Mouse (Mus musculus) liver, embryonic 14.5 days (tissue): ENCODE data around the gene Trim3. TPM values are rescaled to one million over a fixed set of nuclear protein-coding genes. Genes with fewer than 3 reads are reported as not detected.

ENCODE experiments used
- ATAC-seq: fragments of 200-750 bp; cut with Nextera tagmentation; 2 replicates; pipeline ENCODE4 v1.8.0; 2017; ENCODE audit warnings: moderate number of reproducible peaks, mild to moderate bottlenecking, moderate library complexity; ENCODE audit not compliant: insufficient read depth
- DNase-seq, 3 experiments: peaks; one replicate each; pipeline ENCODE4 v3.0.0-alpha.2; 2012 to 2013; ENCODE audit warnings: low read depth in 3 of 3, low spot score in 3 of 3
- H3K27ac ChIP-seq: fragments of 300-500 bp; sonication (generic); 2 replicates; pipeline ENCODE4 v1.5.1; 2014; ENCODE audit warnings: moderate library complexity, mild to moderate bottlenecking, control low read depth, inconsistent platforms
- H3K27me3 ChIP-seq: fragments of 300-500 bp; sonication (generic); 2 replicates; pipeline ENCODE4 v1.6.1; 2014; ENCODE audit warnings: mild to moderate bottlenecking, low read length, moderate library complexity; ENCODE audit not compliant: control insufficient read depth, insufficient read depth
- H3K36me3 ChIP-seq: fragments of 300-500 bp; sonication (generic); replicated peaks from 2 replicates; pipeline ENCODE4 v1.6.1; 2014; ENCODE audit warnings: low read depth; ENCODE audit not compliant: control insufficient read depth, insufficient read depth
- H3K4me1 ChIP-seq, 2 experiments: fragments of 200-500 bp in 1 of 2; fragments of 300-500 bp in 1 of 2; sonication (generic) in 1 of 2; replicated peaks; 2 replicates each; pipeline ENCODE4 v1.6.1; 2012 to 2014; ENCODE audit warnings: antibody characterized with exemption in 1 of 2, inconsistent platforms in 1 of 2, low read length in 1 of 2; ENCODE audit not compliant: control insufficient read depth in 2 of 2, insufficient read depth in 2 of 2
- H3K4me2 ChIP-seq: fragments of 300-500 bp; sonication (generic); 2 replicates; pipeline ENCODE4 v1.6.1; 2014; ENCODE audit warnings: low read depth, mild to moderate bottlenecking, control low read depth, moderate library complexity
- H3K4me3 ChIP-seq, 2 experiments: fragments of 200-500 bp in 1 of 2; fragments of 300-500 bp in 1 of 2; sonication (generic) in 1 of 2; 2 replicates each; pipeline ENCODE4 v1.5.1; 2012 to 2014; ENCODE audit warnings: low read depth in 2 of 2, low read length in 2 of 2, mild to moderate bottlenecking in 2 of 2, control low read depth in 1 of 2, inconsistent platforms in 1 of 2, moderate library complexity in 1 of 2; ENCODE audit not compliant: insufficient read depth in 1 of 2
- H3K9ac ChIP-seq: fragments of 300-500 bp; sonication (generic); replicated peaks from 2 replicates; pipeline ENCODE4 v1.6.1; 2014; ENCODE audit warnings: mild to moderate bottlenecking, control low read depth, moderate library complexity
- H3K9me3 ChIP-seq: fragments of 300-500 bp; sonication (generic); 2 replicates; pipeline ENCODE4 v1.6.1; 2016; ENCODE audit warnings: low read length, mixed read lengths; ENCODE audit not compliant: control insufficient read depth
- CTCF ChIP-seq: IDR thresholded peaks from 2 replicates; pipeline ENCODE4 v1.5.1; 2016; ENCODE audit warnings: antibody characterized with exemption, low read depth, control low read depth
- EP300 ChIP-seq: IDR thresholded peaks from 2 replicates; pipeline ENCODE4 v1.6.1; 2016; ENCODE audit warnings: antibody characterized with exemption, low read depth
- WGBS: fragments of 180-500 bp; shearing (Covaris S2); extraction: QIAGEN DNeasy Blood & Tissue Kit; methylation state at CpG from one replicate; pipeline ENCODE4 v1.1.7; 2014; ENCODE audit not compliant: insufficient replicate concordance; 5-methylcytosine and 5-hydroxymethylcytosine counted together
- polyA plus RNA-seq, 2 experiments: library from polyadenylated mRNA; depleted of rRNA in 1 of 2; stranded (reverse) in 1 of 2; unstranded in 1 of 2; fragments of >200 nt; fragmentation: Nextera tagmentation in 1 of 2; extraction: Ambion mirVana in 1 of 2; gene quantifications; 2 replicates each; pipeline versions ENCODE4 v1.2.1 to v1.2.3; 2012 to 2014

Gene Trim3
- 3.8 and 4.3 TPM in 2 replicates for polyA plus RNA-seq (2012; rRNA removed)
- polyA plus RNA-seq (2014; fragmentation: Nextera tagmentation; extraction: Ambion mirVana), result 1.9 and 2.2 TPM in 2 replicates

DNA sequence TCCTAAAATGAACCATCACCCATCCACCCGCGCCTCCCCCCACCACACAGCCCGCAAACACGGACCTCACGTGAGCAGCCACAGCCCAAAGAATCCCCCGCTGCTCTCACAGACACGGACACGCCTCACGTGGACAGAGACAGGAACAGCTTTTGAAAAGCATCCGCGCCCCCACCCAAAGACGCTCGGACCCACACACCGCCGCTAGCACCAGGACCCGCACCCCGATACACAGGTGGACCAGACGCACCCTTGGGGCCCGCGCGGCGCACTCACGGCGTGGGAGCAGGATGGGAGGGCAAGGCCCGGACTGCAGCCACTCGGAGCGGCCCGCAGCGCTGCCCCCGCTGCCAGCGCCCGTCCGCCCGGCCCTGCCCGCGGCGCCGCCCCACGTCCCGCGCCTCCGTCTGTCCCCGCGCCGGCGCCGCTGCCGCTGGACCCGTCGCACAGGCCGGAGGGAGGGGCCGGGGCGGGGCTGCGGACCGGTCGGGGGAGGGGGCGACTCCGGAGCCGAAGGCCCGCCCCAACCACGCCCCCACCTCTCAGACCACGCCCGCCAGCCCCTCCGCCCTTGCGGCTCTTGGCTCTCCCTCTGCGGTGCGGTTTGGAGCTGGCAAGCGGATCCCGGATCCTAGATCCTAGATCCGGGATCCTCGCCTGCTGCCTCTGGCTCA, at the start of gene Trim3:
Trim3 (minus strand) TSS at position 445 of the 674 bp plus-strand sequence.
- Histone ChIP-seq H3K4me1 (peaks cover 0 to 9% of the 10 kb centered on the region in 2 experiments; a peak in 2 of 4 replicates), H3K9ac (peak within 1 kb of the TSS; percentile 47), H3K4me2 (peak within 1 kb of the TSS; percentile 83), H3K27me3 (no peaks in the 10 kb centered on the region), H3K36me3 (no peaks in the 10 kb centered on the region), H3K4me3 (peak within 1 kb of the TSS; percentile 65), H3K9me3 (no peaks in the 10 kb centered on the region), H3K27ac (no peak within 1 kb of the TSS)
- ATAC-seq (peak; percentile 87), DNase-seq (peak; percentile 61 to 64 (median 63))
- no peak for TF ChIP-seq EP300
- TF ChIP-seq CTCF, result no peak
- WGBS, result 1% methylated on average over 60 of the region's 71 CpGs

- no peaks in the 10 kb centered on the region for H3K4me1 ChIP-seq
- no peaks in the 10 kb centered on the region for H3K36me3 ChIP-seq
- ATAC-seq (peak; percentile 94), DNase-seq (peak; percentile 56 to 59 (median 58))
- no peaks in the 10 kb centered on the region for H3K27me3 ChIP-seq
- 3% methylated on average over 17 of the region's 17 CpGs for WGBS
- no peak for TF ChIP-seq EP300
- peak; percentile 76 for TF ChIP-seq CTCF
- H3K27ac ChIP-seq, result no peak within 1 kb of the TSS
- H3K9ac ChIP-seq, result peak within 1 kb of the TSS; percentile 59
- peak within 1 kb of the TSS; percentile 83 for H3K4me2 ChIP-seq
- no peaks in the 10 kb centered on the region for H3K9me3 ChIP-seq
- H3K4me3 ChIP-seq, result peak within 1 kb of the TSS; percentile 54 to 65
Observed at GRCm38 (mm10) chr7:105650639-105651435, 17.5 kb upstream of the Trim3 start, which contains the start of gene Dnhd1. Dnhd1 (plus strand) TSS chr7:105650827.

DNA sequence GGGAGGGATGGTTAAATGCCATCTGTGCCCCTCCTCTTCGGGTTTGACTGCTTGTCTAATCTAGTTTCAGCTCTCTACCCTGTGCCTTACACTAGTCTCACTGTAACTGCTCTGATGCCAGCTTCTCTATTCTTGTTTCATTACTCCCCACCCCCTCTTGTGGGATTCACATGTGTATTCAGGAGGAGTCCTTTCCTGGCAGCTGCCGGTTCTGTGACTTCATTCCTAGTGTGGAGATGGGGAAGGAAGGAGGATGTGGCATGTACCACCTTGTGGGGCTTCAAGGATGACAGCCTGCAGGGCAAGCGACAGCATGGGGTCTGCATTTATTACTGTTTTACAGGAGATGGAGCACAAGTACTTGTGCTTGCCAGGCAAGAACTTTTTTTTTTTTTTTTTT, 8.6 kb upstream of the Trim3 start:
- no peaks in the 10 kb centered on the region for H3K9me3 ChIP-seq
- no peak overlapping the region; the same call in 1 of the 2 replicates for H3K9ac ChIP-seq
- TF ChIP-seq EP300, result no peak
- no peak for TF ChIP-seq CTCF
- peaks cover 4 to 11% of the 10 kb centered on the region in 2 experiments for H3K4me1 ChIP-seq
- peaks cover 7% of the 10 kb centered on the region for H3K36me3 ChIP-seq
- H3K27me3 ChIP-seq, result no peaks in the 10 kb centered on the region
- peak overlapping the region; percentile 95 for H3K4me2 ChIP-seq
- H3K4me3 ChIP-seq, result no peak overlapping the region
- ATAC-seq (no peak), DNase-seq (no peak)
- H3K27ac ChIP-seq, result no peak overlapping the region
- WGBS, result 37% methylated on average over 3 of the region's 3 CpGs

DNA sequence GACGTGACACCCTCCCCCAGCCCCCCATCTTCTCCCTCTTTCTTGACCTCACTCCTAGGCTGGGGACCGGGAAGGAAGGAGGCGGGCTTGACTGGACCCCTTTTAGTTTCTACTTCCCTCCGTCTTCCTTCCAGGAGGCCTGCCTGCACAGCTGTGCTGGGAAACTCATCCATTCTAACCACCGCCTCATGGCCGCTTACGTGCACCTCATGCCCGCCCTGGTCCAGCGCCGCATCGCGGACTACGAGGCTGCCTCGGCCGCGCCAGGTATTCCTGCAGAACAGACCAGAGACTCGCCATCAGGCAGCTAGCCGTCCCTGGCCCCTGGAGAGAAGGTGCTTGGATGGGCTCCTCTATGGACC, 7.5 kb upstream of the Trim3 start:
- WGBS, result 0% methylated on average over 18 of the region's 18 CpGs
- Histone ChIP-seq H3K36me3 (peaks cover 7% of the 10 kb centered on the region), H3K27me3 (no peaks in the 10 kb centered on the region), H3K9me3 (no peaks in the 10 kb centered on the region), H3K27ac (peak overlapping the region; percentile 59), H3K4me1 (peaks cover 4 to 11% of the 10 kb centered on the region in 2 experiments), H3K4me3 (peak overlapping the region; percentile 87 to 94), H3K4me2 (peak overlapping the region; percentile 95), H3K9ac (peak overlapping the region; percentile 84)
- peak; percentile 27 for ATAC-seq
- DNase-seq, result no peak
- peak; percentile 10; the same call in 1 of the 2 replicates for TF ChIP-seq CTCF
- no peak for TF ChIP-seq EP300

DNA sequence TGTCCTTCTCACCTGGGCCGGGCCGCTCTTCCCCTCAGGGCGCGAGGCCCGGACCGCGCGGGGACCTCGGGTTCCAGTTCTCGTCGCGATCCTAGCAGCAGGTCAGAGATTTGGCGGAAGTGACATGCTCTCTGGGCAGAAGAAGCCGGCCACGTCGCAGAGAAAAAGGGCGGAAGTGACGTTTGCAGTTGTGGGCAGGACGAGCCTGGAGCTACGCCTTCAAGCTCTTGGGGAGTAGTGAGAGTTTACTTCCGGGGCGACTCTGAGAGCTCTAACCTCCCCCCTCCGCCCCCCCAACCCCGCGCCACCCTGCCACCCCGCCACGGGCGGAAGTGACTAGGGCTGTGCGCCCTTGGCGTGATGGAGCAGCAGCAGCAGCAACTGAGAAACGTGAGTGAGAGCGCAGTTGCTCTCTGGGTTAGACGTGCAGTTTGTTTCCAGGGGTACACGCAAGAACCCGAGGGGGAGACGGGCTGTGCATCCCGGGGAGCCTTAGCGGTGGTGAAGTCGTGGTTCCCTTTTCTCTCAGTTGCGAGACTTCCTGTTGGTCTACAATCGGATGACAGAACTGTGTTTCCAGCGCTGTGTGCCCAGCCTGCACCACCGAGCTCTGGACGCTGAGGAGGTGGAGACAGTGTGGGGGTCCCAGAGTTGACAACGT, 7.0 kb upstream of the Trim3 start, which contains the start of the genes Arfip2 and Gm45799:
Arfip2 (minus strand) TSS at position 184 of the 661 bp plus-strand sequence.
Gm45799 (plus strand) TSS at position 320 of the 661 bp plus-strand sequence.
- Histone ChIP-seq H3K4me2 (peak within 1 kb of the TSS; percentile 95), H3K36me3 (peaks cover 7% of the 10 kb centered on the region), H3K4me3 (peak within 1 kb of the TSS; percentile 87 to 94), H3K9me3 (no peaks in the 10 kb centered on the region), H3K27ac (peak within 1 kb of the TSS; percentile 59), H3K9ac (peak within 1 kb of the TSS; percentile 84), H3K4me1 (peaks cover 4 to 11% of the 10 kb centered on the region in 2 experiments), H3K27me3 (no peaks in the 10 kb centered on the region)
- ATAC-seq (peak; percentile 95), DNase-seq (peak; percentile 96 to 97 (median 96))
- WGBS, result under 1% methylated on average over 45 of the region's 45 CpGs
- 0 out of 2 replicates have a peak, but pooled peaks have one; percentile 5 for TF ChIP-seq CTCF
- no peak for TF ChIP-seq EP300
